Mouse (Mus musculus) lung, adult 18-20 months (tissue): ENCODE measurements around the gene Abhd17c.
"Not testable (repeated sequence)": the region's sequence is repeated elsewhere in the genome, so short reads cannot be mapped to it uniquely, and the experiment has no call there.

Experiments used
- DNase-seq, 2 experiments: peaks; one replicate each; pipeline ENCODE4 v3.0.0; 2022; ENCODE audit warnings: mixed read lengths in 2 of 2

Abhd17c gene

GRCm38 (mm10) chr7:84151001-84151959 lies at the start of gene Abhd17c:
TSS of gene Abhd17c (minus strand) at chr7:84151893.
- peak; percentile 45 to 55 for DNase-seq

- peak in 1 of 2 experiments; percentile 33 for DNase-seq
These were observed 45.6 kb upstream of the Abhd17c start for GRCm38 (mm10) chr7:84197208-84197860.

DNA sequence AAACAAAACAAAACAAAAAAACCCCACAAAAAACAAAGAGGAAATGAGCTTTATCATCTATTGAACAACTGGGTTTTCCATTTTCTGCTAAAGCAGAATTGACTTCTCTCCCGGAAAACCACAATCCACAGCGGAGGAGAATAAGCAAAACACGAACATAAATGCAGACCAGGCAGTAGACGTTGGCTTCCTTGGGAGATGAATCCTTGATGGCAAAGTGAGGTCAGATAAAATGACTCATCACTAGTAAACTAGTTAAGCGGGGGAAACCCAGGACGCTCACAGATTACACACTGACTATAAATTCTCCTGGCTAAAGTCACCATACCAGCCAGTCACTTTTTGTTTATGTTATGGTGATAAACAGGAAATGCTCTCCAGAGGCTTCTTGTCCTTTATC lies 44.5 kb upstream of the Abhd17c start:
- DNase-seq: no peak

DNA sequence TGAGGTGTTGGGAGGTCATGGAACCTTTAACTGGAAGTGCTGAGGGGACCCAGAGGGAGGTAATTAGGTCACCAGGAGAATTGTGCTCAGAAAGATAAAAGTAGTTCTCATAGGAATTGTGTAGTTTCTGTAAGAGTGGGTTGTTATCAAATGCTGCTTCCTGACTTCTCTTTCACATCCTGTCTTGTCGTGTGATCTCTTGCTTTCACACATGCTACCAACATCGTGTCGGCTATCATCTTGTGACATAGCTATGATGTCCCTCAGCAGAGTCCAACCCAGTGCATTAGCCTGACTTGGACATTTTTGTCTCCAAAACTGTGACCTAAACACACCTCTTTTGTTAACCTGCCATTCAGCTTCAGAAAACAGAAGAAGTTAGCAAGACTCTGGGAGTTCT lies 40.6 kb upstream of the Abhd17c start:
- DNase-seq: no peak

DNA sequence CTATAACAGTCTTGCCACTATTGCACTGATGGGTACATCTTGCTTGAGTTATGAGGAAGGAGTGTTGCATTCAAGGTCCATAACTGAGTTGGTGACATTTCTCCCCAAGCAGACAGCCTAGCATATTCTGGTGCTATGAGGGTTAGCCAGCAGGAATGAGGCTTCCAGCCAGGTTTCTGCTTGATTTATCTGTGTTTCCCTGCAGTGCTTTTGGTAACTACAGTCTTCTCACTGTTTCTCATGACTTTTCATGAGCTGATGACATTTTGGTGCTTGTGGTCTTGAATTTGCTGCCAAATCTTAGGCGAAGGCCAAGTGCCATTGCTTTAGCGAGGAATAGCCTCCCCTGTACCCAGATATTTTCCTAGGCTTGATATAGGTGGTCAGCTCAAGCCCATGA lies 39.8 kb upstream of the Abhd17c start:
- no peak for DNase-seq

DNA sequence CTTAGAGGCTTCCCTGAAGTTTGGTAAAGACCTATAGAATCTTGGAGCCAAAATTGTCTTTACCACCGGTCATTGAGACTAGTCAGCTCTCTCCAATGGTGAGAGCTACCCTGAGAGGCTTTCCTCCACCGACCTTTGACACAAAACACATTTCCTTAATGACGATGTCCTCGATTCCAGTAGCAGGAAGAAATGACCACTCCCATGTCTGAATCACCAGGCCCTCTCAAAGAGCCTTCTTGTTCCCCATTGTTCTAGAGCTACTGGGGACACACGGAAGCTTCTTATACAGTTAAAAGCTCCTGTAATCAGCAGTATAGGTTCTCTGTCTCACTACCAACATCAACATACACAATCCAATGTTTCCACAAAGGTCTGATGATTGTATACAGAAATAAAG lies 36.5 kb upstream of the Abhd17c start:
- no peak for DNase-seq

GRCm38 (mm10) chr7:84185196-84185595 lies 33.5 kb upstream of the Abhd17c start:
- no peak for DNase-seq

DNA sequence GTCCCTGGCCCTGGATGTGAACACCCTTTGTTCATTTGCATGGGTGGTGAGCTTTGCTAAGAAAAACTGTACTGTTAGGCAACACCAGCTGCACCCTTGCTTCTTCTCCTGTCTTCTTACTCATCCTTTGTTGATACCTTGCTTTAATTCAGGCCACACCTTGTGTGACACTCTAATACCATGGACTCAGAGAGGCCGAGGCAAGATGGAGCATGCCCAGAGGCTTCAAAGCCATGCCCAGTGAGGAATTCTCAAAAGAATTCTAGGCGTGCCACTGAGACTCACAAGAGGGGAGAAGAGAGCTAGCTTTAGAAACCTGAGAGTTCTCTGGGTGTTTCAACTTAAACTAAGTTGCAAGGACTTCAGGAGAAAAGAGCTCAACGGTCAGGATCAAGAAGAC lies 33.0 kb upstream of the Abhd17c start:
- no peak for DNase-seq

DNA sequence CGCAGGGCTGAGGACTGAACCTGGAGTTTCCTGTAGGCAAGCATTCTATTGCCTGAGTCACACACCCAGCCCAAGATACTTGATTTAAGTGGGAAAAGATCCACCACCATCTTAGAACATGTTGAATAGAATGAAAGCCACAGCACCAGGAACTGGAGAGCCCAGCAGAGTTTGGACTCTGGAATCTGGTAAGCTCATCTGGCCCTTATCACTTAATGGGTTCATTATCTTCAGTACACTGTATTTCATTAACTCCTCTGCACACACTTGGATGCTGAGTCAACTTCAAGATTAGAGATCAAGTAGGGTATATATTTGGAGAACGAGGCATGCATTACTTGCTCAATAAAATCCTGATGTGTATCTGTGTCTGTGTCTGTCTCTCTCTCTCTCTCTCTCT lies 27.1 kb upstream of the Abhd17c start:
- DNase-seq: not testable (repeated sequence)

DNA sequence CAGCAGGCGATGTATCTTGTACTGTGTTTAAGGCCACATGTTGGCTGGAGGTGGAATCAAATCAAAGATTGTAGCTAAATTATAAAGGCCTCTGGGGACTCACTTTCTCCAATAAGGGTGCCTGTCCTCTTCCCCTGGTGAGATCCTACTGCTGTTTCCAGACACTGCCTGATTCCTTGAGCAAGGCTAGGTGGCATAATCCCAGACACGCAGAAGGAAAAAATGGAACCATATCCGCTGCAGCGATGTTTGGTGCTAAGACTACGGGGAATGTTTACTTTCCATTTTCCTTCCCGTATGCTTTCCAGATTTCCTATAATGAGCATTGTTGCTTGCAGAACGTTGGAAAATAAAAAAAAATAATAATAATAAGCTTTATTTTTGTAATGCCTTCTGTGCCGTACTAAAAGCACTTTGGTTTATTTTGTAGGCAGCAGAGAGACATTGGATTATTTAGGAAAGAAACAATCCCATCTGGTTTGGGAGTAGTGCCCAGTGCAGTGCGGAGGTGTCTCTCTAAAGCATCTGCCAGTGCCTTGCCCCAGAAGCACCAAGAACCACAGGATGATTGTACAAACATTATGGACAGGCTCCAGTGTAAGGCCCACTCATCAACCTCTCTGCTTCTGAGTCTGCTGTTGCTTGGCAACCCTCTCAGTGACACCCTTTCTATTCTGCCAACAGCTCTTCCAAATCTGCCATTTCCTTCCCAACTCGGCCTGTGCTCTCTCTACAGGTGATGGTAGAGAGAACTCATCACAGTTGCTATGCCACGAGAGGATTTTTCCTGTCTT lies 23.2 kb upstream of the Abhd17c start:
- no peak for DNase-seq

GRCm38 (mm10) chr7:84173394-84173793 lies 21.7 kb upstream of the Abhd17c start:
- no peak for DNase-seq

GRCm38 (mm10) chr7:84171177-84171787 lies 19.6 kb upstream of the Abhd17c start:
- DNase-seq: peak; percentile 30 to 40

DNA sequence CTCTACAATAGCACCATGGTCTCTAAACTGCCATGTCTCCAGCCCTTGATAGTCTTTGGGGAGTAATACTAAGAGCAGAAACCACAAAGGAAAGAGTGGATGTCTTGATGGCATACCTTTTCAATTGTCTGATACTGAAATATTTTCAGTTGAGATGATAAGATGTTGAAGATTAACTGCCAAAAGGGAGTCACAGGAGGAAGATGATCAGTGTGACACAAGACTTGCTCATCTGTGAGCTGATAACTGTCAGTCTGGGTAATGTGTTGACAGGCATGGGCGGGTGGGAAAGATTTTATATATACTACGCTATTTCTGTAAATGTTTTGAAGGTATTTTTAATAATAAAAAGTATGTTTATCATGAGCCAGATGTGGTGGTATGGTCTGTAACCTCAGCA lies 16.7 kb upstream of the Abhd17c start:
- no peak for DNase-seq

DNA sequence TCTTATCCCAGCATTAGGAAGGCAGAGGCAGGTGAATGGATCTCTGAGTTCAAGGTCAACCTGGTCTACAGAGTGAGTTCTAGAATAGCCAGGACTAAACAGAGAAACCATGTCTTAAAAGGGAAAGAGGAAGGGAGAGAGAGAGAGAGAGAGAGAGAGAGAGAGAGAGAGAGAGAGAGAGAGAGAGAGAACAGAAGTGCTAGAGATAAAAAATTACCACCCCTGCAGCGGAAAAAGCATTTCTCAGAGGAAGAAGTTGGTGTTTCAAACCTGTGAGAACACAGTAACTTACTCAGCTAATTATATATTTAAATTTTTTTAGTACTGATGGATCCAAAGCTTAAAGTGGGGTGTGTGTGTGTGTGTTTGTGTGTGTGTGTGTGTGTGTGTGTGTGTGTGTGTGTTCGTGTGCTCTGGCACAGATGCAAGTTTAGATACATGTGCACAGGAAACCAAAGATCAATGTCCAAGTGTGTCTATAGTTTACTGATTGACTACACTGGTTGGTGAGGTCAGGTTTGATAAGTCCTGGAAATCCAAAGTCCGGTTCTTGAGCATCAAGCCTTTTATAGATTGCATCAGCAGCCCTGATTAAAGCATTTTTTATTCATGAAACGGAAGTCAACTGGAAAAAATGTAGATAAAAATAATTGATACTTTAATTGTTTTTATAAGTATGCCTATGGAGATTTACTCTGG lies 15.2 kb upstream of the Abhd17c start:
- no peak for DNase-seq

DNA sequence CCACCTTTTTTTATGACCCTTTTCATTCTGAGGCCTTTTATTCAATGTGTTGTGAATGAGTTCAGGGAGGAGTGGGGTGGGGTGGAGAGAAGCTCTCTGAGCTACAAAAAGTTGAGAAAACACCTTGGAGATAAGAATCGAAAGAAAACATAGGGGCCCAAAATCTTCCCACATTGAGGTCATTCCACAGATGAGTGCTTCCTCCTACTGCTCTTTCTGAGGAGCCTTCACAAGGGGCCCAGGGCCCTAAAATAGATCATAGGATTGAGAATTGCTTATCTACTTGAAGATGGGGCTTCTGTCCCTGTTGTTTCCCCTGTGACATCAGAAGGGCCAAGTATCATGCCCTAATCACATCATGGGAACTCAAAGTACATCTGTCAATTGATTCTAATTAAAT lies 14.3 kb upstream of the Abhd17c start:
- DNase-seq: no peak

GRCm38 (mm10) chr7:84165288-84165687 lies 13.6 kb upstream of the Abhd17c start:
- DNase-seq: no peak

GRCm38 (mm10) chr7:84164880-84165279 lies 13.2 kb upstream of the Abhd17c start:
- no peak for DNase-seq

- no peak for DNase-seq
These were observed 12.7 kb upstream of the Abhd17c start for GRCm38 (mm10) chr7:84164419-84164818.

- DNase-seq: no peak
These were observed 11.9 kb upstream of the Abhd17c start for GRCm38 (mm10) chr7:84163585-84163984.

GRCm38 (mm10) chr7:84159414-84159813 lies 7.7 kb upstream of the Abhd17c start:
- no peak for DNase-seq

GRCm38 (mm10) chr7:84153821-84154220 lies 2.1 kb upstream of the Abhd17c start:
- DNase-seq: no peak

GRCm38 (mm10) chr7:84152821-84153220 lies 1.1 kb upstream of the Abhd17c start:
- DNase-seq: no peak
